Mouse (Mus musculus) cerebellum, postnatal 14 days (tissue): Measurements from ENCODE around the gene Slc44a3.
A peak's percentile ranks its signal among the peaks of the same experiment; 100 is the strongest.

ENCODE experiments used
- DNase-seq, 2 experiments: peaks; one replicate each; pipeline ENCODE4 v3.0.0; 2021; ENCODE audit warnings: mixed read lengths in 2 of 2

The Slc44a3 gene

DNA sequence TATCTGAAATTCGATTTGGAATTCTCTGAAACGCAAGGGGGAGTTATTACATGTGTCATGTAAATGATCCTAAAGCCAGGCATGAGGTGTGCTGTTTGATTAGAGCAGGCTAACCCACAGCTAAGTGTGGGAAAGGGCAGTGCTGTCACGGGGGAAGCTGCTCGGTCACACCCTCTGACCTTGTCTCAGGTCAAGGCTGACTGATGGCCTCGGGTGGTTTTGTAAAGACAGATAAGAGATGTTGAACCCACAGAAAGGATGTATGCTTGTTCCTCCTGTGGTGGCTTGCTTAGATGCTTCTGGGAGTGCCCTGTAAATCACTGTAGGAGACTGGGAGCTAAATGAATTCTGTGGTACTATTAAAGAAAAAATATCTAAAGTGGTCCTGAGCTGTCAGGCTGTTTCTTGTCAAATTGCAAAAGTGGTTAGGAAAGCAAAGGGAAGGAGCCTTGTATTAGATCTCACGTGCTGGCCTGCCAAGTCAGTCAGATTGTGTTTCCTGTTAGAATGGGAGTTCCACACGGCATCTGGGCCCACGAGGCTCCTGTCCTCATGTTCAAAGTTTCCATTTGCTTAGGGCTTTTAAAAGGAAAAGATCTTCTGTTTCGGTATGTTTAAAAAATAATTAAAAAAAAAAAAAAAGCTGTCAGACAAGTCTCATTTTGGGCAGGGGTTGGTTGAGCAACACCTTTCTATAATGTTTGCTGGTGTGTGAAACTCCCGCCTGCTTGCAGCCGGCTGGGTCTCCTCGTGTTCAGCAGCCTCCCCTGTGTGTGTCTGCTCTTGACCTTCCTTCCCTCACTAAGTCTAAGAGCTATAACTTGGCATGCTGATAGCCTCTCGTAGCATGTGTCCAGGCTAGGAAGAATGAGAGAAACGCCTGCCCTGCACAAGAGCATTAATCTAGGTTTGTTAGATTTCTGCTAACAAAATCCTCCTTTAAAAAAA, 73.4 kb downstream of the Slc44a3 start:
- DNase-seq = no peak

DNA sequence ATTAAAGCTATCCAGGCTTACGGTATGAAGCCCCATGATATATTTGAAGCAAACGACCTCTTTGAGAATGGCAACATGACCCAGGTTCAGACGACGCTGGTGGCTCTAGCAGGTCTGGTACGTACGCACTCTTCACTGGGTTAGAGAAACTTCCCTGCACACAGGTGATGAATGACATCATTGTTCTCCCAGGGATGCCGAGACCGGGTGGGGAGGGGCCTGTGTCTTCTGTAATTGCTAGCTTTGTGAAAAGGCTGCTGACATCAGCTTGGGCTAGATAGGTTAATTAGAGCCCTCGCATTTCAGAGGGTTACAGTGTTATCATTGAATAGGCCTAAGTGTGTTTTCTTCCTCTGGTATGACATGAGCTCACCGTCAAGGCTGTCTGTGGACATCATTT, 80.8 kb downstream of the Slc44a3 start:
- no peak for DNase-seq

DNA sequence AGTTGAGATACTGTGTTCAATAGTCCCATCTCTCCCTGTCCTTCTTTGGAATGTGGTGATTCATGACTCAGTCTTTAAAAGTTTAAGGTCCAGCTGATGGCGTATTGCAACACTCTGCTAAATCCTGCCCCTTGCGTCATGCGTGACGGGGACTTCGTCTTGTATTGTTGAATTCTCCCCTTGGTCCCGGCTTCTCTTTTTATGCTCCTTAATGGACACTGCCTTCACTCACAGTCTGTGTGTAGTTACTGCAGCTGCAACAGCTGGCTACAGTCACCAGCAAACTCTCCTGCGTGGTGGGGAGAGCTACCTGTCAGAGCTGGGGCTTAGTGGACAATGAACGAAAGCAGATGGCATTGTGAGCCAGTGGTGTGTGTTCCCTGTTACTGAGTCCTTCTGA, 82.7 kb downstream of the Slc44a3 start:
- no peak for DNase-seq

DNA sequence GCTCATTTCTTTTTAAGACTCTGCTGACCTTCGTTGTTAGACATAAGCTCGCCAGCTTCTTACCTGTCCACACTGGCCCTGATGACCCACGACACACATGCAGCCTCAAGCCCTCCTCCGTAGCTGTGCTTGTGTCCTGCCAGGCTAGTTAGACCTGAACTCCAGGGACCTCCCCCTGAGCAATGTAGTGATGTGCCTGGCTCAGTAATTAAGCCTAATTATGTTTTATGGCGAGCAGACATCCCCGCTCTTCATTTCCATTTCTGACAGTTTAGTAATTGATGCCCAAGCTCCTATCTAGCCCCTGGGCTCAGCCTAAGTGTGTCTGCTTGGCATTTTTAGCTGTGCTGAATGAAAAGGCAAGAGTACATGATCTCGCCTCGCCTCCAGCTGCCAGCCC, 83.6 kb downstream of the Slc44a3 start:
- DNase-seq = no peak

DNA sequence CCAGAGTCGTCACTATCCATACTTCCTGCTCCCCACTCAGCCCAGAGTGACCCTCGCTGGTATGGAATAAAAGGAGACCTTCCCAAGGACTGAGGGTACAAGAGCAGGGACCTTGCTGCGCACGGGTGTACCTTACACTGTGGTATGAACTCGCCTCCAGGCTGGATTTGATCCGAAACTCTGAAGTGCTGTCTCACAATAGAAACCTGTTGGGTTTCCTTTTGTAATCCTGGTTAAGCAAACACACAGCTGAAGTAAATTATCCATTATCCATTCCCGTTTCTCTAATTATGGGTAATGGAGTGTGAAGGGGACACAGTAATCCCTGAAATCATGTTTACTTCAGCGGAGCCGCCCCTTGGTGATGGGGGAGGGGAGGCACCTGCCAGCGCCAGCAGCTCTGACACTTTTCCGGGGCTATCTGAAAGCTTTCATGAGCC, 84.2 kb downstream of the Slc44a3 start:
- DNase-seq = no peak

DNA sequence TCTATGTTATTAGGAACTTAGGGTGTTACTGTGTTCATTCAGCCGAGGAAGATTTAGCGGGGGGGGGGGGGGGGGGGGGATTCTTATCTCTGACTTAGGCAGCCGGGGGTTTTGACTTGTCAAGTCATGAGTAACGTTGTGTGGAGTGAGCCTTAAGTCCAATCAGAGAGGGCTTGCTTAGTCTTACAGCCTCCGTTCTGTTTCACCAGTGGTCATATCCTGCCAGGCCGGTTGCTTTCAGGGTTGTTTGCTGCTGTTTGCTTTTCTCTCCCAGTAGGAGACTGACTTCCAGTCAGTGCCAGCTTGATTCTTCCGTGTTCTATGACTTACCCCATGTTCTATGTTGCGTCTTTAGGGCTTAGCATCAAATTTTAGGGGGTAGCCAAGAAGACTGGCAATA, 85.8 kb downstream of the Slc44a3 start:
- DNase-seq = no peak

DNA sequence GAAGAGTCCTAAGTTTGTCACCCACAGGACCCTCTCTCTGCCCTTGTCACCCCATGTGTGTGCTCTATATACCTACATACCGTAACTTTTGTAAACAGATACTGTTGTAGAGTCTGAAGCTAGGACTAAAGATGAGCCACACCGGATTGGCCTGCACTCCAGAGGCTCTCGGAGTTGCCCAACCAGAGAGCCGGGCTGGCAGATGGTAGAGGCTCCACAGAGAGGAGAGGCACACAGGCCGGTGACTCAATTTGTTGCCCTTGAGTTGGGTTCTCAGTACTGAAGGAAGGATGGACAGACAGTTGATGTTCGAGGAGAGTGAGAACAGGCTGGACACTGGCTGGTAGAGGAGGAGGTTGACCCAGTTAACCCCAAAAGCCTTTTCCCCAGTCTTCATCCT, 87.8 kb downstream of the Slc44a3 start:
- DNase-seq = no peak

DNA sequence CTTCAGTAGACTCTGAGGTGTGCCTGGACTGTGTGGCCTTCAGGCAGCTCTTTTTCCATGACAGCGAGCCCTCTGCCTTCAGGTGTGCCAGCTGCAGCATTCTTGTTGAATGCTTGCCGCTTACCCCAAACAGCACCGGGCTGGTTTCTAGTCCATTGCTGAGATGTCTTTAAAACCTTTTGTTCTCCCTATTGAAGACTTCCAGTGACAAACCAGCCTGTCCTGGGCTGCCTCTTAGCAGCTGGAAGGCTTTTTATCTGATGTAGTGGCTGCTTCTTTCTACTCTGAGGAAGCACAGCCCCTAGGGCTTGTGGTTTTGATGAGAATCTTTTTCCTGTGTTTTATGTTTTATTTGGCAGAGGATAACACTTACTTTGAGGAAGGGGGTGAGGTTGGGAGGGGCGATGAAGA, 88.3 kb downstream of the Slc44a3 start:
- DNase-seq = no peak

DNA sequence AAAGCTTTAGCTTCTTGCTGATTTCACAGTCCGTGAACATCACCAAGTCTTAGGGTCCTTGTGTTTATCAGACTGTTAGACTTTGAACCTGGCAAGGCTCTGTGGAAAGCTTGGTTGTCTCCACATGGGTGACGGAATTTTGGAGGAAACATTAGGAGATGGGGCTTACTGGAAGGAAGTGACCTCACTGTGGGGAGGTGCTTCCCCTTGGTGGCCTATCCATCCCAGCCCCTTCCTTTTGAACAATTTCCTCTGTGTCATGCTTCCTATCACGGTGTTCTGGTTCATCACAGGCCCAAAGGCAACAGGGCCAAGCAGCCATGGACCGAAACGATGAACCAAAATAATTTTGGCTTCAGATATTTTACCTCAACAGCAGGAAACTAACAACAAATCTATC, 89.9 kb downstream of the Slc44a3 start:
- no peak for DNase-seq

DNA sequence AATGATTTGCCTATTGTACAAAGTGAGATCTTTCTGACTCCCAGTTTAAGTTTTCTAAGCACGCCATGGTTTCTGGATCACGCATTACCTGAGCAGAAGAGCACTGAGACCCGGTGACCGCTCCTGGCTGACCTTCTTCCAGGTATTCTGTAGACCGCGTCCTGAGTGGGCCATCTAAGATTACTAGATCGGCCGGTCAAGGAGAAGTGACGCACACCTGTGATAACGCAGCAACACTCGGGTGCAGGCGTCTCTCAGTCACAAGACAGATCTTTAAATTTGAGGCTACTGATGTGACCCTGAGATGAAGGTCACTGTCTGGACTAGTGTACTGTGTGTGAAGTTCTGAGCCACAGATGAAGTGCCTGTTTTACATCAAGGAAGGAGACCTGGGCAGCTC, 90.7 kb downstream of the Slc44a3 start:
- DNase-seq = no peak

DNA sequence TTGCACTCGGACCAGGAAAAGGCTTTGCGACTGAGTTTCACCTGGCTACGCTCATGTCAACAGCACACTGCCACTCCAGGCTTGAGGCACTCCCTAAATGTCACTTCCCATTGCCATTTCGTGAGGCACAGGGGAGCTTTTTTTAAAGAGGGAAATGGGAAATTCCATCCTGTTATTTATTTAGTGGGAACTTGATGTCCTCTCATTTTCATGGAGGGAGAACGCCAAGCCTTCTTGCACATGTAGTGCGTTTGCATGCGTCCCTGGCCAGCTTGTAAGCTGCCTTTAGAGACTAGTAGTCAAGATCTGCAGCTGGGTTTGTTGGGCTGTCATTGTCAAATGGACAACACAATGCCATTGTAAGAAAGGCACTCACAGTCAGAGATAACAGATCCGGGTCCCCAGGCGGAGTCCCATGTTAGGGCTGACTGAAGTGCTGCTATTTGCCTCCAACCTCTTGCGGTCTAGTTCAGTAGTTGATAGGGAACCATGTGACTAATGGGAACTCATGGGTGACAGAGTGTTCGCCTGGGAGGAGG, 92.5 kb downstream of the Slc44a3 start:
- DNase-seq = no peak

DNA sequence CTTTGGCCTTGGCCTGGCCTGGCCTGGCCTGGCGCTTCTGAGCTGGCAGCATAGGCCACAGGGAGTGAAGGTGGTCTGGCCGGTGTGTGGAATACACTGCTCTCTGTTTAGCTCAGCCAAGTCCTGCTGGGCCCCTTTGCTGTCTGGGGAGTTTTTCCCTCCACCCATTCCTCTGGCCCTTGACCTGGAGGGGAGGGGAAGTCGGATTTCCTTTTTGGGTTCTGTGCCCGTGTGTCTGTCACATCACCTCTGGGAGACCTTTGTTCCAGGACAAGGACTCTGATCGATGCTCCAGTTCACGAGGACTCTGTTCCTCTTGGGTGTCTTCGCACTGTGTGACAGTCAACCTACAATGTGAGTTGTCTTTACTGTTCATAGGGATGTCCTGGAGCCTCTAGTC, 94.2 kb downstream of the Slc44a3 start:
- DNase-seq = no peak

DNA sequence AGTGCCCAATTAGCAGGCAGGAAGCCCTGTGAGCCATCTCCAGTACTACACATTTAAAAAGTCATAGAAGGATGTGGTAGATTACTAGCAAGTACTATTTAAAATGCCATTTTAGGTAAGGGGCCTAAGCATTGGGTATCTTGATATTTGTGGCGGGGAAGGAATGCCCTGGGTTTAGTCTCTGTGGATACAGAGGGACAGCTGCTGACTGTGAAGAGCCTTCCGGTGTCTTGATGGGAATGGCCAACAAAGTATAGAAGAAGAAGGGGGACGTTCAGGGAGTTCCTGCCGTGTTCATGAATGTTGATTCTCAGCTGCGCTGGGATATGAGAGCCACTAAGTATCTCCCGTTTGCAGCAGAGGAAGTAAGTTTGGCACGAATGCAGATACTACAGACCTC, 95.1 kb downstream of the Slc44a3 start:
- DNase-seq = no peak

DNA sequence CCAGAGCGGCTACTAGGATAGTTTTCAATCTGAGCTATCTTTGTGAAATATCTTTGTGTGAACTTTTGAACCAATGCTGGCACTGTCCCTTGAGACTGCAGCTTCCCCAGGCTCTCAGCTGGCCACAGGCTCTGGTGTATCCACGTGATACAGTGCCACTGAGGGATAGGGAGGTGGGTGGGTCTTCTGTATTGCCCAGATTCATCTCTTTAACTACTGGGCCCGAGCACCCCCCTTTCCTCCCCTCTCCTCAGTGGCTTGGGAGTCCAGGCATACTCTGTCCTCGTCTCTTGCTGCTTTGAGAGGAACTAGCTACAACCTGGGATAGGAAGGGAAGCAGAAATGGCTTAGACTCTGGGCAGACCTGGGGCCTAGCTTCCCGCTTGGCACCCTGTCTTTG, 96.9 kb downstream of the Slc44a3 start:
- no peak for DNase-seq

DNA sequence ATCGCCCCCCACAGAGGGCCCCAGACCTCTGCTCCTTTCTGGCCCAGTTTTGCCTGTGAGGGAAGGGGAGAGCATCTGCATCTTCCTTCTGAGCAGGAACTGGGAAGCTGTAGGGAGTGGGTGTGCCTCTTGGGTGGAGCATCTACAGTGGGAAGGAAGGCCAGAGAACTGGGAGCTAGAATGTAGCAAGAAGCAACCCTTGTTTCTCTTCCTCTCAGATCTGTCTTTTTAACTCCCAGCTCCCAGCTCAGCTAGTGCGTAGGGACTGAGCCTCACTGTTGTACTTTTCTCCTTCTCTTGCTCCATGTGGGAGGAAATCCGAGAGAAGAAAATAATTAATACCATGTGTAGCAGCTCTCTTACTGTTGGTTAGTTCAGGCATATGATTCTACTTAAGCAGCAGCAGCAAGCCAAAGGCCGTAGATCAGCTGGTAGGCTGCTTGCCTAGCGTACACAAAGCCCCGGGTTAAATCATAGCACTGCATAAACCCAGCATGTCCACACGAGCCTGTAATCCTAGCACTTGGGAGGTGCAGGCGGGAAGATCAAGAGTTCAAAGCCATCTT, 98.2 kb downstream of the Slc44a3 start:
- no peak for DNase-seq

DNA sequence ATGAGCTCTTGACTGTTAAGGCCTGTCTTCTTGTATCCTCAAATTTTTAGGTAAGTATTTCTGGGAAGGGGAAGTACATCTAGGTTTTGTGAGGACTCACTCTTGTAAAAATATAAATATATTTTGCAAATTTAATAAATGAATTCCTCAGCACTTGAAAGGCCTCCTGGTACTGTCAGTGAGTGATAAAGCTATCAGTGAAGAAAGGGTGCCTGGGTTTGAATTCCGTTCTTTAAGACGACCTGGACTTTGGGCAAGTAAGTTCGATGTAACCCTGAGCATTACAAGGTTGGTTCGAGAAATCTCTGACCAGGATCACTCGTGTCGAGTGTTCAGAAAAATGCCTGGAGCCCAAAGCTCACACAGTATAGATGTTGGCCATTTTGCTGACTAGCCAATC, 98.8 kb downstream of the Slc44a3 start:
- no peak for DNase-seq

DNA sequence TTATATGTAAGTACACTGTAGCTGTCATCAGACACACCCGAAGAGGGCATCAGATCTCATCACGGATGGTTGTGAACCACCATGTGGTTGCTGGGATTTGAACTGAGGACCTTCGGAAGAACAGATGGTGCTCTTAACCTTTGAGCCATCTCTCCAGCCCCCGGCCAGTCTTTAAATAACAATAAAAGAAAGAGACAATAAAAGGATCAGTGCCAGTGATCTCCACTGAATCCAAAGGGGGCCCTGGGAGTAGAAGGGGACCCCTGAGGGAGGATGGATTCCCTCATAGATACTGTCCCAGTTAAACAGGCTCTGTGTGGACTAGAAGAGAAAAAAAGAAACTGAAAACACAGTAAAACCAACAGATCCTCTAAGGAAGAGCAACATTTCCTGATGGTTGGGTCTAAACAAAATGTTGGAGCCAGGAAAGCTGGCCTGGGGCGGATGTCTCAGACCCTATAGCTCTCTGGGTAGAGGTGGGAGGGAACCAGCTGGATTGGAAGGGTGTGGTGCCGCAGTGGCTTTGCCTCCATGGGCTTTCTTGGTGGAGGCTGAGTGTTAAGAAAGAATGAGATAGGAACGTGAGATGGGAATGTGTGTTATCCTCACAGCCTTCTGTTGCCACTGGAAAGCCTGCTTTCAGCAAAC, 101.8 kb downstream of the Slc44a3 start:
- DNase-seq = no peak

DNA sequence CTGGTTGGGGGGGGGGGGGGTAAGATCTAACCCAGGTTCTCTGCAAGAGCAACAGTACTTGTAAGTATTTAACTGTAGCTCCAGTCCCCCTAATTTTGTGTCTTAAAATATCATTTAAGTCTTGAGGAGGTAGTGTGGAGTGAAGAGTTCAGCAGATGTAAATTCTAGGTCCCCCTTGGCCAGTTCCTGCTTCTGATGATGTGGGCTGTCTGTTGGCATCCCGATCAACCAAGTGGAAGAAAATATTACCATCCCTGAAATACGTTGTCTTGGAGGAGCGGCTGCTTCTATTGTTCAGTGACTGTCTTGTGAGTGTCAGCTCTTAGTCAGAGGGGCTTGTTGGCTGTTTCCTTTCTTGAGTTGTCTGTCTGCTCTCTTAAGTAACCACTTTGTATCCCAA, 102.7 kb downstream of the Slc44a3 start:
- no peak for DNase-seq

DNA sequence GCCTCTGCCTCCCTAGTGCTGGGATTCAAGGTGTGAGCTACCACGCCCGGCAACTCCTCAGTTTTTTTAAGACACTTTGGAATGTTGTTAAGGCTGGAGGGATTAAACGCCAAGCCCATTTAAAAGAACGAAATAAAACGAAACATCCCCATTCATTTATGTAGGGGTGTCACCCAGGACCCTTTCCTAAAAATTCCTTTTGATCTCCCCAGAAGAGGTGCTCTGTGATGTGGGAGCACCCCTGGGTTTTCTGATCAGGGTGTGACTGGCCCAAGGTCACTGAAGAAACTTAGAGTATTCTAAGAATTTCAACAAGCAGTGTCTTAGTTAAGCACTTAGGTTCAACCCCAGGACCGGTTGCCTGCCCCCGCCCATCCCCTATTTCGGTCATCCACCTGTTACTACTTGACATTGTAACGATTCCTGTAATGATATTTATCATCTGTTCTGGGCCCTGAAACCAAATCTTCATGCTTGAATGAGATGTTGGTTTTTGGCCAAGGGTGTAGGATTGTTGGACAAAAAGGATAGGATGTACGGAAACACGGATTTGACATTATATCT, 103.4 kb downstream of the Slc44a3 start:
- DNase-seq = no peak

DNA sequence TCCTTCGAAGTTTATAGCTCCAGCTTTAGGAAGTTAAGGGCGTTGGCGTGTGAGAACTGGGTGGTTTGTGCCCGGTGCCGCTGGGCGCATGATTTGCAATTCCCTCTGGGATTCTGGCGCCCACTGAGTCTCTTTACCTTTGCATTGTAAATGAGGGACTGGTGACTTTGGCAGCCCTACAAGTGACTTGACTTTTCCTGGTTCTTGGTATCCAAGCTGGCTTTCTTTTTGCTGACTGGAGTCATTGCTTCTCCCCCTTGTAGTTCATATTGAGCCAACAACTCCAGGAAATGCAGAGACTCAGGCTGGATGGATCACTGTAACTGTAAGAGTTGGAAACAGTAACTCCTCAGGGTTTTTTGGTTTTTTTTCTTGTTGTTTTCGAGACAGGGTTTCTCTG, 104.0 kb downstream of the Slc44a3 start:
- DNase-seq = no peak

DNA sequence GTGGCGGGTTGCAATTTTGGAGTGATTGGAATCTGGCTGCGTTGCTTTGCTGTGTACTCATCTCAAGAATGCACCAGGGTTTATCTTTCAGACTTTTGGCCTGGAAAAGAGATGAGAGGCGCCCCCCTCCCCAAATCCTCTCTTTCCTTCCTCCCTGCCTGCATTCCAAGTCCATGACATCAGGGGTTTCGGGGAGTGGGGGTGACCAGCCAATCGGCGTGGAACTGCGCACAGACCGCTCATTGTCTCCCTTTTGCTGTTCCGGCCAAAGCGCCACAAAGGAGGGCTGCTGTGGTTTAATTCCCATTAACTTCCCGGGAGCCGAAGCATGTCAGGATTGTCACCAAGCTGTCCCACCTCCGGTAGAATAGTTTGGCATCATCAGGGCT, 104.7 kb downstream of the Slc44a3 start:
- DNase-seq = peak; percentile 63 to 69

DNA sequence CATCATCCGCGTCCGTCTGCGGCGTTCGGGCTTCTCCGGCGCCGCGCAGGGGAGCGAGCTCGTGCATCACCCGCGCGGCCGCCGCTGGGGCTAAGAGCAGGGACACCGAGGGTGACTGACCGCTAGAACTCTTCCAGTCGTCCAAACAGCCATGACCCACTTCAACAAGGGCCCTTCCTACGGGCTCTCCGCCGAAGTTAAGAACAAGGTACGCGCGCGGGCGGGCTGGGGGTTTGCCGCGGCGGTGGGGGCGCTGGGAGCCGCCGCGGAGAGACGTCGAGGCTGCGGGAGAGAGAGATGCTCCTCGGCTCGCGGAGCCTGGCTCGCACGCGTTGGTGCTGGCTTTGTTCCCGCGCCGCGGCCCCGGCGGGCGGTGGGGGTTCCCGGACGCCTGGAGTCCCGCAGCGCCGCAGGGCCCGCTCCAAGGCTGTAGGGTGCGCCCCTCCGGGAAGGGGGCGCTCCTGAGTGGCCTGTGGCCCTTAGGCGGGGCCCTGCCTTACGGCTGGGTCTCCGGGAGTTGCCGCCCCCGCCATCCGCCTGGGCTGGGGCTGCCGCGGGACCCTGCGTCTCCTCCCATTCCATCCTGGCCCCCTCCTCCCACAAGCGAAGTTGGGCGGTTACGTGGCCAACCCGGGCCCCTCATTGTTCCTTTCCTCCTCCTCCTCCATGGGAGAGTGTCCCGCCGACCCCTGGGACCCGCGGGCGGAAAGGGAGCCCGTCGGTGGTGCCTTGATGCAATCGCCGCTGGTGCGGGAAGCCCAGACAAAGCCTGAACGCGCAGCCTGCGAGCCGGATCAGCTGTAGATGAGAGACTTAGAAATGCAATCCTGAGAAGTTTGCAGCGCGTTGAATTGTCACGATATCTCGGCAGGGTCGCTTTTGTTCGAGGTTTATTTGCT, 105.3 kb downstream of the Slc44a3 start:
- peak; percentile 72 to 74 for DNase-seq
